ENCODE assay signal across 8 mouse cellular contexts in the genomic region with DNA sequence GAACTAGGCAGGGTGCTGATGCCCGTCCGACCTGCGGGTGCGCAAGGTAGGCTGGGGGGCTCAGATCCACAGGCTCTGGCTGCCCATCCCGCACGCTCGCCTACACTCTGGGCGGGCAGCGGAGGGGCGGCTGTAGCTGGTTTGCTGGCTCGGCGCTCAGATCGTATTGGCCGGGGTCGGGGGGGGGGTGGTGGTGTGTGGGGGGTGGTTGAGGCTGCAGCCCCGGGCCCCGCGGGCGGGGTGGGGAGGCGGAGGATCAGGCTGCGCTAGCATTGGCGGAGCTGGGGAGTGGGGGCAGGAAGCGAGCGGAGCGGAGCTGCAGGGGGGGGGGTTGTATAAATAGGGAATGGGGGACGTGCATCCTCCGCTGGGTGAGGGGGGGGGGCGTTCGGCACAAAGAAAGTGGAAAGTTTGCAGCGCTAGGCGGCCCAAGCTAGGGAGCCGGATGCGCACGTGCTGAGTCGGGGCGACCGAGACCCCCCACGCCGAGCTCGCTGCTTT. TPM values are rescaled to one million over a fixed set of nuclear protein-coding genes. Genes with fewer than 3 reads are reported as not detected.
DNase-seq lines count a peak whose midpoint lies in the region; ATAC-seq lines count a peak whose summit lies in the region.

No protein-coding gene starts in this region.

- H3K36me3 ChIP-seq in forebrain, embryonic 16.5 days (ENCODE audit: control insufficient read depth, insufficient read depth), result no peaks in the 10 kb centered on the region
- peaks cover 5% of the 10 kb centered on the region; the same call in 1 of the 2 replicates for H3K36me3 ChIP-seq in hindbrain, embryonic 11.5 days (ENCODE audit: control insufficient read depth, insufficient read depth, low read length)

- H3K4me3 ChIP-seq in forebrain, embryonic 16.5 days (replicated peaks; ENCODE audit: low read length), result peak overlapping the region; percentile 90
- H3K4me3 ChIP-seq in hindbrain, embryonic 11.5 days (ENCODE audit: low read depth, low read length), result peak overlapping the region; percentile 96

- H3K27ac ChIP-seq in forebrain, embryonic 16.5 days (ENCODE audit: low read length), result peak overlapping the region; percentile 100
- H3K27ac ChIP-seq in hindbrain, embryonic 11.5 days (ENCODE audit: low read depth, low read length), result peak overlapping the region; percentile 100

- H3K9ac ChIP-seq in forebrain, embryonic 16.5 days (replicated peaks; ENCODE audit: low read depth, low read length), result peak overlapping the region; percentile 99
- H3K9ac ChIP-seq in hindbrain, embryonic 11.5 days (ENCODE audit: low read depth, low read length), result peak overlapping the region; percentile 98

- no peaks in the 10 kb centered on the region for H3K9me3 ChIP-seq in forebrain, embryonic 16.5 days (ENCODE audit: control insufficient read depth, low read length)
- no peaks in the 10 kb centered on the region for H3K9me3 ChIP-seq in hindbrain, embryonic 11.5 days (ENCODE audit: control insufficient read depth, low read length)

- under 1% methylated on average over 31 of the region's 40 CpGs for WGBS in forebrain, embryonic 16.5 days
- WGBS in hindbrain, embryonic 11.5 days, result 1% methylated on average over 29 of the region's 40 CpGs

- H3K4me1 ChIP-seq in forebrain, embryonic 16.5 days (replicated peaks; ENCODE audit: control insufficient read depth, insufficient read depth, low read length), result peaks cover 31% of the 10 kb centered on the region
- H3K4me1 ChIP-seq in hindbrain, embryonic 11.5 days (replicated peaks; ENCODE audit: control insufficient read depth, insufficient read depth, low read length), result peaks cover 12% of the 10 kb centered on the region

- peak overlapping the region; percentile 100 for H3K4me2 ChIP-seq in forebrain, embryonic 16.5 days (ENCODE audit: low read length)
- H3K4me2 ChIP-seq in hindbrain, embryonic 11.5 days (replicated peaks; ENCODE audit: low read depth, low read length), result peak overlapping the region; percentile 93

- peak; percentile 86 for DNase-seq in ES-CJ7 (ENCODE audit: low read depth, low spot score)
- DNase-seq in brain, embryonic 18.5 days (ENCODE audit: low read depth, low spot score), result peak; percentile 83
- DNase-seq in hindbrain, embryonic 11.5 days (ENCODE audit: low spot score), result peak; percentile 90
- DNase-seq in layer of hippocampus, postnatal 25 days (ENCODE audit: extremely low spot score in 1 of 2, low spot score in 1 of 2), result peak; percentile 34 to 51
- DNase-seq in lung, postnatal 14 days, result peak; percentile 78
- peak; percentile 89 for DNase-seq in retina, embryonic 14.5 days (ENCODE audit: low spot score)
- peak; percentile 52 for DNase-seq in urinary bladder, postnatal 25 days (ENCODE audit: low spot score)

- no peaks in the 10 kb centered on the region for H3K27me3 ChIP-seq in forebrain, embryonic 16.5 days (replicated peaks; ENCODE audit: control insufficient read depth, insufficient read depth, low read length)
- H3K27me3 ChIP-seq in hindbrain, embryonic 11.5 days (ENCODE audit: control insufficient read depth, insufficient read depth, low read length), result no peaks in the 10 kb centered on the region

- ATAC-seq in forebrain, embryonic 16.5 days, result peak; percentile 77
- ATAC-seq in hindbrain, embryonic 11.5 days (ENCODE audit: low FRiP score), result peak; percentile 82

RNA-seq across cellular contexts. Expression of gene Patz1, which starts 0.7 kb away (rescaled TPM):
- 56.6 and 58.2 TPM in 2 replicates for polyA plus RNA-seq in forebrain, embryonic 16.5 days (2015; fragmentation: Nextera tagmentation; extraction: Ambion mirVana)
- 91.2 and 97.0 TPM in 2 replicates for polyA plus RNA-seq in hindbrain, embryonic 11.5 days (2014; fragmentation: Nextera tagmentation; extraction: Ambion mirVana)
- 10 to 100 TPM; 53.4 to 56.4 TPM for total RNA-seq in layer of hippocampus, postnatal 25 days (2021)

RNA-seq across cellular contexts. Expression of gene Drg1, which starts 23.1 kb away (rescaled TPM):
- polyA plus RNA-seq in forebrain, embryonic 16.5 days (2015; fragmentation: Nextera tagmentation; extraction: Ambion mirVana), result 252 and 276 TPM in 2 replicates
- polyA plus RNA-seq in hindbrain, embryonic 11.5 days (2014; fragmentation: Nextera tagmentation; extraction: Ambion mirVana), result 321 and 329 TPM in 2 replicates
- 100 to 1,000 TPM in 1 of 2 experiments, 10 to 100 TPM in 1; 99.2 to 104 TPM for total RNA-seq in layer of hippocampus, postnatal 25 days (2021)

RNA-seq across cellular contexts. Expression of gene Pik3ip1, which starts 40.8 kb away (rescaled TPM):
- polyA plus RNA-seq in forebrain, embryonic 16.5 days (2015; fragmentation: Nextera tagmentation; extraction: Ambion mirVana), result 36.1 and 41.8 TPM in 2 replicates
- polyA plus RNA-seq in hindbrain, embryonic 11.5 days (2014; fragmentation: Nextera tagmentation; extraction: Ambion mirVana), result 11.5 and 12.0 TPM in 2 replicates
- total RNA-seq in layer of hippocampus, postnatal 25 days (2021), result 10 to 100 TPM; 29.1 to 38.2 TPM

Comparison
In these comparisons a context has a peak if more than half of its experiments do, and no peak if none do; other contexts are left out.
1. Peak in every context shown above with its lines: DNase-seq, ATAC-seq, H3K4me3 ChIP-seq and H3K27ac ChIP-seq.